Mouse (Mus musculus): Measurements from ENCODE around the gene Dbx2. TPM values are rescaled to one million over a fixed set of nuclear protein-coding genes. Genes with fewer than 3 reads are reported as not detected.

Gene Dbx2
- polyA plus RNA-seq (2015; fragmentation: Nextera tagmentation; extraction: Ambion mirVana), result not detected in 2 replicates

- Histone ChIP-seq H3K9ac (ENCODE audit: low read depth, low read length) (no peak within 1 kb of the TSS), H3K4me1 (replicated peaks; ENCODE audit: control insufficient read depth, insufficient read depth, low read length) (no peaks in the 10 kb centered on the region), H3K27ac (ENCODE audit: low read depth, low read length) (no peak within 1 kb of the TSS), H3K36me3 (ENCODE audit: control insufficient read depth, insufficient read depth) (no peaks in the 10 kb centered on the region), H3K9me3 (ENCODE audit: control insufficient read depth) (no peaks in the 10 kb centered on the region), H3K4me3 (ENCODE audit: low read depth, low read length) (no peak within 1 kb of the TSS; the same call in 1 of the 2 replicates), H3K27me3 (replicated peaks; ENCODE audit: control insufficient read depth, insufficient read depth, low read length) (peaks cover 35% of the 10 kb centered on the region), H3K4me2 (replicated peaks; ENCODE audit: low read depth) (no peak within 1 kb of the TSS)
- TF ChIP-seq CTCF (IDR thresholded peaks at IDR 0.05; ENCODE audit: low read depth), result no peak
- ATAC-seq, result no peak
- 70% methylated on average over 5 of the region's 5 CpGs for WGBS
These were observed at the start of gene Dbx2 for GRCm38 (mm10) chr15:95655860-95656259. Gene Dbx2, minus strand, starts transcription at chr15:95655960.

- WGBS, result 85% methylated on average over 9 of the region's 9 CpGs
- H3K4me2 ChIP-seq (replicated peaks; ENCODE audit: low read depth), result no peak overlapping the region
- no peaks in the 10 kb centered on the region for H3K27me3 ChIP-seq (replicated peaks; ENCODE audit: control insufficient read depth, insufficient read depth, low read length)
- H3K4me1 ChIP-seq (replicated peaks; ENCODE audit: control insufficient read depth, insufficient read depth, low read length), result no peaks in the 10 kb centered on the region
- H3K4me3 ChIP-seq (ENCODE audit: low read depth, low read length), result no peak overlapping the region
- no peaks in the 10 kb centered on the region for H3K36me3 ChIP-seq (ENCODE audit: control insufficient read depth, insufficient read depth)
- TF ChIP-seq CTCF (IDR thresholded peaks at IDR 0.05; ENCODE audit: low read depth), result no peak
- no peak overlapping the region for H3K27ac ChIP-seq (ENCODE audit: low read depth, low read length)
- H3K9me3 ChIP-seq (ENCODE audit: control insufficient read depth), result no peaks in the 10 kb centered on the region
- no peak for ATAC-seq
- H3K9ac ChIP-seq (ENCODE audit: low read depth, low read length), result no peak overlapping the region
These were observed 46.4 kb upstream of the Dbx2 start for GRCm38 (mm10) chr15:95702206-95702605.

DNA sequence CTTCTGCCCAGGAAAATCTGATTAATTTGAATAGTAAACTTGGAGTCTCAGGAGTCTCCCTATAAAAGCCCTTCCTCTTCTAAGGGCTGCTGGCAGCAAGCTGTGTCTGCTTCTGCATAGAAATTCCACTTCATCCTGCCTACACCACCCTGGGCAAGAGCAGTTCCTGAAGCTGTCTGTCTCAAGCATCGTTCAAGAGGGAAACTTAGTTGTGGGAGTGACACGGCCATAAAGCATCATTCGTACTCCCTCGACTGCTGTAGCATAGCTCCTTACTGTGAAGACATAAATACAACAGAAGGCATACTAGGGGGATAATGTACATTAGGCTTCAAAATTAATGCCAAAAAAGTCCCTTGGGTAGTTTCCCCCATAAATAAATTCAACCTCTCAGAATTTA lies 45.8 kb upstream of the Dbx2 start:
- Histone ChIP-seq H3K4me2 (replicated peaks; ENCODE audit: low read depth) (no peak overlapping the region), H3K4me1 (replicated peaks; ENCODE audit: control insufficient read depth, insufficient read depth, low read length) (no peaks in the 10 kb centered on the region), H3K4me3 (ENCODE audit: low read depth, low read length) (no peak overlapping the region), H3K27me3 (replicated peaks; ENCODE audit: control insufficient read depth, insufficient read depth, low read length) (no peaks in the 10 kb centered on the region), H3K27ac (ENCODE audit: low read depth, low read length) (no peak overlapping the region), H3K9ac (ENCODE audit: low read depth, low read length) (no peak overlapping the region), H3K36me3 (ENCODE audit: control insufficient read depth, insufficient read depth) (no peaks in the 10 kb centered on the region), H3K9me3 (ENCODE audit: control insufficient read depth) (no peaks in the 10 kb centered on the region)
- 69% methylated on average over 4 of the region's 4 CpGs for WGBS
- TF ChIP-seq CTCF (IDR thresholded peaks at IDR 0.05; ENCODE audit: low read depth), result no peak
- ATAC-seq, result no peak

GRCm38 (mm10) chr15:95699371-95699770 lies 43.6 kb upstream of the Dbx2 start:
- no peak for ATAC-seq
- H3K36me3 ChIP-seq (ENCODE audit: control insufficient read depth, insufficient read depth), result no peaks in the 10 kb centered on the region
- 71% methylated on average over 12 of the region's 12 CpGs for WGBS

GRCm38 (mm10) chr15:95693759-95694158 lies 38.0 kb upstream of the Dbx2 start:
- Histone ChIP-seq H3K9me3 (ENCODE audit: control insufficient read depth) (no peaks in the 10 kb centered on the region), H3K36me3 (ENCODE audit: control insufficient read depth, insufficient read depth) (no peaks in the 10 kb centered on the region), H3K27ac (ENCODE audit: low read depth, low read length) (no peak overlapping the region), H3K4me3 (ENCODE audit: low read depth, low read length) (no peak overlapping the region), H3K27me3 (replicated peaks; ENCODE audit: control insufficient read depth, insufficient read depth, low read length) (no peaks in the 10 kb centered on the region), H3K9ac (ENCODE audit: low read depth, low read length) (no peak overlapping the region), H3K4me2 (replicated peaks; ENCODE audit: low read depth) (no peak overlapping the region), H3K4me1 (replicated peaks; ENCODE audit: control insufficient read depth, insufficient read depth, low read length) (no peaks in the 10 kb centered on the region)
- no peak for ATAC-seq
- peak; percentile 26; the same call in 1 of the 2 replicates for TF ChIP-seq CTCF (IDR thresholded peaks at IDR 0.05; ENCODE audit: low read depth)
- 83% methylated on average over 3 of the region's 3 CpGs for WGBS

More at GRCm38 (mm10) chr15:95699371-95699770, 43.6 kb upstream of the Dbx2 start:
- Histone ChIP-seq H3K4me3 (ENCODE audit: low read depth, low read length) (no peak overlapping the region), H3K9me3 (ENCODE audit: control insufficient read depth) (no peaks in the 10 kb centered on the region), H3K27me3 (replicated peaks; ENCODE audit: control insufficient read depth, insufficient read depth, low read length) (no peaks in the 10 kb centered on the region), H3K27ac (ENCODE audit: low read depth, low read length) (no peak overlapping the region), H3K4me2 (replicated peaks; ENCODE audit: low read depth) (no peak overlapping the region), H3K4me1 (replicated peaks; ENCODE audit: control insufficient read depth, insufficient read depth, low read length) (no peaks in the 10 kb centered on the region), H3K9ac (ENCODE audit: low read depth, low read length) (no peak overlapping the region)
- TF ChIP-seq CTCF (IDR thresholded peaks at IDR 0.05; ENCODE audit: low read depth), result no peak

DNA sequence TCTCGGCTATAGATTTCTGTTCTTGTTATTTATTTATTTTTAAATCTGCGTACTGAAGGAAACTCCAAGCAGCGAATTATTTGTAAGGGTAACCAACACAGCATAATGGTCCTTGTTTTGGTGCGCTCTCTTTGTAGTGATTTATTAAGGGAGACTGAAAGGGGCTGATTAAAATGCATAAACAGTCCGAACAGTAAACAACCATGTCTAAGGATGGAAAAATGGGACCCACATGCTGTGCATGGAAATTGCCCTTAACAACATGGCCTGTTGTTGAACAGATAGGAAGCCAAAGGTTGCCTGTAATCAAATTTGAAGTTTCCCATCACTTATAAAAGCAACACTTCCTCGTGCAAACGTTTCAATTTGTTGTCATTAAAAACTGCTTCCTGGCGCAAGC lies 35.8 kb upstream of the Dbx2 start:
- no peak overlapping the region for H3K9ac ChIP-seq (ENCODE audit: low read depth, low read length)
- H3K27me3 ChIP-seq (replicated peaks; ENCODE audit: control insufficient read depth, insufficient read depth, low read length), result no peaks in the 10 kb centered on the region
- no peak for ATAC-seq
- no peak overlapping the region for H3K4me2 ChIP-seq (replicated peaks; ENCODE audit: low read depth)
- no peaks in the 10 kb centered on the region for H3K4me1 ChIP-seq (replicated peaks; ENCODE audit: control insufficient read depth, insufficient read depth, low read length)
- H3K4me3 ChIP-seq (ENCODE audit: low read depth, low read length), result no peak overlapping the region
- TF ChIP-seq CTCF (IDR thresholded peaks at IDR 0.05; ENCODE audit: low read depth), result no peak
- no peak overlapping the region for H3K27ac ChIP-seq (ENCODE audit: low read depth, low read length)
- no peaks in the 10 kb centered on the region for H3K36me3 ChIP-seq (ENCODE audit: control insufficient read depth, insufficient read depth)
- no peaks in the 10 kb centered on the region for H3K9me3 ChIP-seq (ENCODE audit: control insufficient read depth)
- 71% methylated on average over 8 of the region's 8 CpGs for WGBS

- 57% methylated on average over 5 of the region's 5 CpGs for WGBS
- H3K4me3 ChIP-seq (ENCODE audit: low read depth, low read length), result no peak overlapping the region
- ATAC-seq, result no peak
- no peaks in the 10 kb centered on the region for H3K27me3 ChIP-seq (replicated peaks; ENCODE audit: control insufficient read depth, insufficient read depth, low read length)
- no peaks in the 10 kb centered on the region for H3K9me3 ChIP-seq (ENCODE audit: control insufficient read depth)
- H3K4me1 ChIP-seq (replicated peaks; ENCODE audit: control insufficient read depth, insufficient read depth, low read length), result no peaks in the 10 kb centered on the region
- no peak overlapping the region for H3K27ac ChIP-seq (ENCODE audit: low read depth, low read length)
- no peak for TF ChIP-seq CTCF (IDR thresholded peaks at IDR 0.05; ENCODE audit: low read depth)
- no peak overlapping the region for H3K4me2 ChIP-seq (replicated peaks; ENCODE audit: low read depth)
- H3K36me3 ChIP-seq (ENCODE audit: control insufficient read depth, insufficient read depth), result no peaks in the 10 kb centered on the region
- no peak overlapping the region for H3K9ac ChIP-seq (ENCODE audit: low read depth, low read length)
These were observed 35.4 kb upstream of the Dbx2 start for GRCm38 (mm10) chr15:95691129-95691528.

All from intestine, postnatal 0 days (tissue).